In genomic region chr6:94183354-94183851, GRCm38 (mm10) we compare ENCODE assay signal across 8 mouse cellular contexts.
DNase-seq lines count a peak whose midpoint lies in the region; ATAC-seq lines count a peak whose summit lies in the region.

No protein-coding gene starts in this region.

- intact Hi-C loops in left cerebral cortex, postnatal 36 days (cut with DNase I), result no loop called here

- no peak overlapping the region; the same call in 1 of the 2 replicates for H3K4me2 ChIP-seq in kidney, embryonic 14.5 days (replicated peaks; ENCODE audit: low read depth, low read length)

- H3K9me3 ChIP-seq in kidney, embryonic 14.5 days (ENCODE audit: control insufficient read depth, low read length), result no peaks in the 10 kb centered on the region

- no peaks in the 10 kb centered on the region for H3K27me3 ChIP-seq in kidney, embryonic 14.5 days (ENCODE audit: control insufficient read depth, insufficient read depth, low read length)

- peak overlapping the region; percentile 57 for H3K27ac ChIP-seq in kidney, embryonic 14.5 days (ENCODE audit: low read depth, low read length)

- H3K36me3 ChIP-seq in kidney, embryonic 14.5 days (ENCODE audit: control insufficient read depth, insufficient read depth, low read length), result no peaks in the 10 kb centered on the region

- ATAC-seq in kidney, embryonic 14.5 days (ENCODE audit: low FRiP score, low TSS enrichment), result no peak

- peak; percentile 32 for DNase-seq in kidney, adult 18-20 months
- no peak for DNase-seq in kidney, adult 11 months
- DNase-seq in adipocyte (ENCODE audit: low spot score), result peak; percentile 49
- peak; percentile 56 to 74 for DNase-seq in heart, adult 18-20 months
- DNase-seq in thymus, postnatal 25 days, result no peak
- no peak for DNase-seq in left cerebral cortex, postnatal 36 days (ENCODE audit: low spot score in 2 of 2)
- DNase-seq in B cell, adult 2 months, result no peak

- 56% methylated on average over 14 of the region's 14 CpGs for WGBS in kidney, embryonic 14.5 days

- no peak overlapping the region for H3K4me3 ChIP-seq in kidney, embryonic 14.5 days (ENCODE audit: low read length)

- H3K4me1 ChIP-seq in kidney, embryonic 14.5 days (ENCODE audit: control insufficient read depth, insufficient read depth, low read length), result peaks cover 38% of the 10 kb centered on the region

- H3K9ac ChIP-seq in kidney, embryonic 14.5 days (ENCODE audit: low read depth, low read length), result no peak overlapping the region

Comparison
In these comparisons a context has a peak if more than half of its experiments do, and no peak if none do; other contexts are left out.
1. DNase-seq: peak in kidney, adult 18-20 months (single experiment), adipocyte (single experiment) and heart, adult 18-20 months (2 of 2); none in kidney, adult 11 months (single experiment), thymus, postnatal 25 days (single experiment), left cerebral cortex, postnatal 36 days (0 of 2) and B cell, adult 2 months (0 of 2).